Mouse (Mus musculus) MEL (cell line): Measurements from ENCODE around the gene Llgl1.

Source experiments
- E2F4 ChIP-seq: IDR thresholded peaks from 2 replicates; pipeline ENCODE4 v1.6.1; 2011; ENCODE audit warnings: low read depth, low read length, improper control_type of control experiment, borderline replicate concordance
- HCFC1 ChIP-seq: IDR thresholded peaks from 2 replicates; pipeline ENCODE4 v1.6.1; 2012; ENCODE audit warnings: low read depth, mild to moderate bottlenecking, inconsistent platforms, low read length, improper control_type of control experiment, moderate library complexity
- MAZ ChIP-seq: IDR thresholded peaks from 2 replicates; pipeline ENCODE4 v1.6.1; 2012; ENCODE audit warnings: low read depth, mild to moderate bottlenecking, inconsistent platforms, low read length, improper control_type of control experiment
- SIN3A ChIP-seq: IDR thresholded peaks from 2 replicates; pipeline ENCODE4 v1.6.1; 2012; ENCODE audit warnings: low read length, improper control_type of control experiment, inconsistent platforms
- TCF12 ChIP-seq: IDR thresholded peaks from 2 replicates; pipeline ENCODE4 v1.6.1; 2014; ENCODE audit warnings: low read depth, mild to moderate bottlenecking, inconsistent platforms, low read length, improper control_type of control experiment, moderate library complexity

GRCm38 (mm10) chr11:60696165-60696564 is 3.4 kb upstream of the Llgl1 start:
- no peak for TF ChIP-seq E2F4
- TF ChIP-seq TCF12 = no peak
- TF ChIP-seq HCFC1 = no peak
- TF ChIP-seq SIN3A = no peak
- no peak for TF ChIP-seq MAZ
